Mouse (Mus musculus) lung, embryonic 14.5 days (tissue): ENCODE data around the gene Elp6. TPM values are rescaled to one million over a fixed set of nuclear protein-coding genes. Genes with fewer than 3 reads are reported as not detected.

Source experiments
- ATAC-seq: fragments of 200-750 bp; cut with Nextera tagmentation; 2 replicates; pipeline ENCODE4 v1.8.0; 2017; ENCODE audit warnings: mild to moderate bottlenecking, moderate TSS enrichment, moderate library complexity; ENCODE audit not compliant: insufficient read depth
- DNase-seq: peaks from one replicate; pipeline ENCODE4 v3.0.0-alpha.2; 2015
- H3K27ac ChIP-seq: fragments of 300-500 bp; sonication (generic); 2 replicates; pipeline ENCODE4 v1.5.1; 2014; ENCODE audit warnings: low read depth, mild to moderate bottlenecking, moderate library complexity
- H3K27me3 ChIP-seq: fragments of 300-500 bp; sonication (generic); 2 replicates; pipeline ENCODE4 v1.6.1; 2014; ENCODE audit warnings: low read length, control low read depth; ENCODE audit not compliant: insufficient read depth
- H3K36me3 ChIP-seq: fragments of 300-500 bp; sonication (generic); 2 replicates; pipeline ENCODE4 v1.6.1; 2014; ENCODE audit warnings: control low read depth; ENCODE audit not compliant: insufficient read depth
- H3K4me1 ChIP-seq: fragments of 300-500 bp; sonication (generic); 2 replicates; pipeline ENCODE4 v1.6.1; 2014; ENCODE audit warnings: antibody characterized with exemption, control low read depth; ENCODE audit not compliant: insufficient read depth
- H3K4me2 ChIP-seq: fragments of 300-500 bp; sonication (generic); 2 replicates; pipeline ENCODE4 v1.6.1; 2014; ENCODE audit warnings: mild to moderate bottlenecking
- H3K4me3 ChIP-seq: fragments of 300-500 bp; sonication (generic); 2 replicates; pipeline ENCODE4 v1.5.1; 2014; ENCODE audit warnings: low read depth, low read length
- H3K9ac ChIP-seq: fragments of 300-500 bp; sonication (generic); 2 replicates; pipeline ENCODE4 v1.6.1; 2014
- H3K9me3 ChIP-seq: fragments of 300-500 bp; sonication (generic); 2 replicates; pipeline ENCODE4 v1.6.1; 2016; ENCODE audit warnings: low read depth, low read length, control low read depth
- CTCF ChIP-seq: IDR thresholded peaks from 2 replicates; pipeline ENCODE4 v1.5.1; 2016; ENCODE audit warnings: antibody characterized with exemption, low read depth
- WGBS: fragments of 180-500 bp; shearing (Covaris S2); extraction: QIAGEN DNeasy Blood & Tissue Kit; methylation state at CpG from one replicate; pipeline ENCODE4 v1.1.7; 2014; 5-methylcytosine and 5-hydroxymethylcytosine counted together
- microRNA-seq: library from miRNA; unstranded; fragments of <30 nt; microRNA quantifications from one replicate; pipeline ENCODE4, GENCODE M21; 2016; ENCODE audit warnings: borderline number of aligned reads
- polyA plus RNA-seq: library from polyadenylated mRNA; unstranded; fragments of >200 nt; fragmentation: Nextera tagmentation; extraction: Ambion mirVana; gene quantifications from 2 replicates; pipeline ENCODE4 v1.2.1, GENCODE M21; 2014

Elp6 gene
- polyA plus RNA-seq, 1 experiment from 2014 or later = 30.8 TPM

DNA sequence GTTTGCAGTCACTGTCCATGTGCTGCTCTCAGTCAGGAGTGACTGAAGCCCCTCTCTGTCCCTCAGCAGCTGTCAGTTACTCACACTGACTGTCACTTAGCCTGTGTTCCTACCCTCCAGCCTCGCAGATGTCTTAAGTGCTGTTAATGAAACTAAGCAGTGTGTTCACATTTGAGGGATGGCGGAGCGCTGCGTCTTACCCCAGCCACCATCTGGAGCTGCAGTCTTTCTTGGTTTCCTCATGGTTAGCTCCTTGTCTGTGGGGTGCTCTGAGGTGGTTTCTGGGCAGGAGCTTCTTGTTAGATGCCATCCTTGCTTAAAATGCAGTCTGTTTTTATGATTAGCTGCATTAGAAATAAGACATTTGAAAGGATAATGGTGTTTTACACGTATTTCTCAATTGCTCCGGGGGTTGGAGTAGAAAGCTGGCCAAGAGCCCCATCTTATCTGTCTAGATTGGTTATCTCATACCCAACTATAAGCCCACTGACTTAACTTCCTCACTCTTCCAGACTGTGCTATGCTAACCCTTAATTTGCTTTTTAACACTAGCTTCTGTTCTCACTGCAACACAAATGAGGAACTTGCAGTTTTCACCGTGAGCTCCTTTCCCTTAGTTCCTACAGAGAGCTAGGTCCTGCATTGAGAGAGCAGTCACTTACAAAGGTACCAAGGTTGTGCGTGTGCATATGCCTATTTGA is 47.1 kb downstream of the Elp6 start:
- Histone ChIP-seq H3K36me3 (peaks cover 12% of the 10 kb centered on the region), H3K4me2 (no peak overlapping the region), H3K9me3 (no peaks in the 10 kb centered on the region), H3K27me3 (no peaks in the 10 kb centered on the region), H3K27ac (no peak overlapping the region), H3K4me3 (no peak overlapping the region), H3K4me1 (no peaks in the 10 kb centered on the region), H3K9ac (no peak overlapping the region)
- ATAC-seq (no peak), DNase-seq (no peak)
- no peak for TF ChIP-seq CTCF
- WGBS = 77% methylated on average over 8 of the region's 8 CpGs

GRCm38 (mm10) chr9:110358341-110358740 is 53.4 kb downstream of the Elp6 start:
- H3K27me3 ChIP-seq = no peaks in the 10 kb centered on the region
- no peaks in the 10 kb centered on the region for H3K9me3 ChIP-seq
- no peaks in the 10 kb centered on the region for H3K4me1 ChIP-seq
- peaks cover 24% of the 10 kb centered on the region for H3K36me3 ChIP-seq
- H3K4me2 ChIP-seq = no peak overlapping the region
- WGBS = 72% methylated on average over 2 of the region's 2 CpGs
- H3K4me3 ChIP-seq = no peak overlapping the region
- ATAC-seq = no peak
- no peak overlapping the region for H3K27ac ChIP-seq
- no peak overlapping the region for H3K9ac ChIP-seq
- no peak for TF ChIP-seq CTCF
- no peak for DNase-seq

GRCm38 (mm10) chr9:110361299-110361698 is 56.3 kb downstream of the Elp6 start:
- Histone ChIP-seq H3K9me3 (no peaks in the 10 kb centered on the region), H3K36me3 (peaks cover 31% of the 10 kb centered on the region; the same call in 1 of the 2 replicates), H3K4me3 (no peak overlapping the region), H3K4me2 (no peak overlapping the region), H3K27me3 (no peaks in the 10 kb centered on the region), H3K9ac (no peak overlapping the region), H3K4me1 (no peaks in the 10 kb centered on the region), H3K27ac (no peak overlapping the region)
- TF ChIP-seq CTCF = no peak
- ATAC-seq = no peak
- no peak for DNase-seq
- 39% methylated on average over 12 of the region's 12 CpGs for WGBS

- Histone ChIP-seq H3K9ac (no peak overlapping the region), H3K27me3 (no peaks in the 10 kb centered on the region)
These were observed 57.4 kb downstream of the Elp6 start for GRCm38 (mm10) chr9:110362337-110362736.

GRCm38 (mm10) chr9:110366746-110367145 is 61.8 kb downstream of the Elp6 start:
- Histone ChIP-seq H3K27ac (no peak overlapping the region), H3K9ac (no peak overlapping the region), H3K9me3 (no peaks in the 10 kb centered on the region), H3K4me3 (no peak overlapping the region), H3K4me2 (no peak overlapping the region), H3K4me1 (no peaks in the 10 kb centered on the region), H3K27me3 (no peaks in the 10 kb centered on the region), H3K36me3 (peaks cover 31% of the 10 kb centered on the region; the same call in 1 of the 2 replicates)
- ATAC-seq (no peak), DNase-seq (no peak)
- 41% methylated on average over 5 of the region's 5 CpGs for WGBS
- TF ChIP-seq CTCF = no peak

More at GRCm38 (mm10) chr9:110362337-110362736, 57.4 kb downstream of the Elp6 start:
- H3K4me2 ChIP-seq = no peak overlapping the region
- DNase-seq = no peak
- no peak overlapping the region for H3K27ac ChIP-seq
- no peak for ATAC-seq
- WGBS = 75% methylated on average over 10 of the region's 10 CpGs
- no peak overlapping the region for H3K4me3 ChIP-seq
- no peaks in the 10 kb centered on the region for H3K4me1 ChIP-seq
- H3K9me3 ChIP-seq = no peaks in the 10 kb centered on the region
- H3K36me3 ChIP-seq = peaks cover 31% of the 10 kb centered on the region; the same call in 1 of the 2 replicates
- TF ChIP-seq CTCF = no peak

GRCm38 (mm10) chr9:110369860-110370259 is 64.9 kb downstream of the Elp6 start:
- Histone ChIP-seq H3K36me3 (peaks cover 22% of the 10 kb centered on the region), H3K4me1 (no peaks in the 10 kb centered on the region), H3K9ac (no peak overlapping the region), H3K4me2 (no peak overlapping the region), H3K9me3 (no peaks in the 10 kb centered on the region), H3K4me3 (no peak overlapping the region), H3K27ac (0 out of 2 replicates have a peak overlapping the region, but pooled peaks have one; percentile 18), H3K27me3 (no peaks in the 10 kb centered on the region)
- ATAC-seq = no peak
- WGBS = 82% methylated on average over 3 of the region's 3 CpGs
- DNase-seq = no peak
- no peak for TF ChIP-seq CTCF

Small RNA genes within 50 kb of the gene (microRNA-seq; reads per million reads assigned to microRNA genes)
- gene Mir6236 = 34.7 reads per million, percentile 37 among the genes with 10 or more reads in this experiment

Other genes starting within 250 kb of the Elp6 start
- 160 TPM in 2 replicates for gene Smarcc1, start 187.5 kb upstream of the Elp6 start, polyA plus RNA-seq
- gene Dhx30, start 187.3 kb upstream of the Elp6 start, polyA plus RNA-seq = 124 and 137 TPM in 2 replicates
- gene Cspg5, start 61.4 kb upstream of the Elp6 start, polyA plus RNA-seq = 2.6 and 3.5 TPM in 2 replicates
- gene Scap, start 28.1 kb downstream of the Elp6 start, polyA plus RNA-seq = 29.4 and 32.1 TPM in 2 replicates
- gene Ptpn23, start 103.0 kb downstream of the Elp6 start, polyA plus RNA-seq = 16.4 and 19.1 TPM in 2 replicates
- gene Ngp, start 114.6 kb downstream of the Elp6 start, polyA plus RNA-seq = 0.34 and 3.4 TPM in 2 replicates
- gene Klhl18, start 171.5 kb downstream of the Elp6 start, polyA plus RNA-seq = 8.9 and 9.7 TPM in 2 replicates
- 0.88 and 1.8 TPM in 2 replicates for gene Kif9, start 171.8 kb downstream of the Elp6 start, polyA plus RNA-seq
- gene Setd2, start 227.4 kb downstream of the Elp6 start, polyA plus RNA-seq = 51.4 and 55.6 TPM in 2 replicates